ENCODE assay signal across 24 mouse cellular contexts in genomic region chr5:38491763-38492162, GRCm38 (mm10).
"Had no signal": no experiment of that assay in that cellular context is flagged by ENCODE, and none has a peak within 500 bp of the region (broad histone marks: within the 10 kb centered on the region; RNA-seq: fewer than 3 reads in every experiment).

No protein-coding gene starts in this region.

- H3K27ac ChIP-seq: heart, embryonic 10.5 days; hindbrain, embryonic 13.5 days; hindbrain, embryonic 15.5 days; hindbrain, postnatal 0 days; kidney, embryonic 15.5 days; kidney, postnatal 0 days; limb, embryonic 13.5 days; limb, embryonic 15.5 days had no signal

- H3K27me3 ChIP-seq: hindbrain, embryonic 13.5 days; hindbrain, embryonic 15.5 days; kidney, embryonic 15.5 days; limb, embryonic 13.5 days; limb, embryonic 15.5 days had no signal

- H3K9me3 ChIP-seq: heart, embryonic 10.5 days; heart, embryonic 12.5 days; hindbrain, embryonic 13.5 days; hindbrain, embryonic 15.5 days; kidney, embryonic 15.5 days; limb, embryonic 13.5 days; limb, embryonic 15.5 days had no signal

- H3K36me3 ChIP-seq: heart, embryonic 10.5 days; heart, embryonic 12.5 days; hindbrain, embryonic 13.5 days; hindbrain, embryonic 15.5 days; kidney, embryonic 15.5 days; limb, embryonic 13.5 days; limb, embryonic 15.5 days had no signal

- H3K4me3 ChIP-seq: heart, embryonic 10.5 days; heart, embryonic 12.5 days; hindbrain, embryonic 13.5 days; hindbrain, embryonic 15.5 days; kidney, embryonic 15.5 days; limb, embryonic 13.5 days; limb, embryonic 15.5 days had no signal

- DNase-seq: forebrain, postnatal 0 days; gastrocnemius, postnatal 14 days; gastrocnemius, postnatal 36 days; heart, adult 18-20 months; heart, postnatal 14 days; heart, postnatal 36 days; kidney, adult 11 months; kidney, adult 2 months; kidney, adult 9 months; kidney, postnatal 14 days; kidney, postnatal 36 days; layer of hippocampus, adult 9-11 months; layer of hippocampus, postnatal 36 days; left cerebral cortex, postnatal 4 days had no signal

- H3K9ac ChIP-seq: forebrain, postnatal 0 days; heart, embryonic 12.5 days; hindbrain, embryonic 13.5 days; hindbrain, embryonic 15.5 days; kidney, embryonic 15.5 days; limb, embryonic 13.5 days; limb, embryonic 15.5 days had no signal

- H3K4me2 ChIP-seq: heart, embryonic 12.5 days; hindbrain, embryonic 13.5 days; hindbrain, embryonic 15.5 days; kidney, embryonic 15.5 days; limb, embryonic 13.5 days; limb, embryonic 15.5 days had no signal

- H3K4me1 ChIP-seq: hindbrain, embryonic 13.5 days; hindbrain, embryonic 15.5 days; kidney, embryonic 15.5 days; limb, embryonic 13.5 days; limb, embryonic 15.5 days had no signal

- ATAC-seq: forebrain, postnatal 0 days; hindbrain, postnatal 0 days; intestine, embryonic 16.5 days had no signal
